15 mouse cellular contexts compared by ENCODE assay signal in genomic region chr16:13774011-13774410, GRCm38 (mm10). TPM values are rescaled to one million over a fixed set of nuclear protein-coding genes. Genes with fewer than 3 reads are reported as not detected.
"Had no signal": no experiment of that assay in that cellular context is flagged by ENCODE, and none has a peak within 500 bp of the region (broad histone marks: within the 10 kb centered on the region; RNA-seq: fewer than 3 reads in every experiment).

No protein-coding gene starts in this region.

RNA-seq across cellular contexts. Expression of gene Pla2g10, which starts 43.2 kb away (rescaled TPM):
- total RNA-seq: layer of hippocampus, adult 8-10 months; layer of hippocampus, postnatal 10 days; layer of hippocampus, postnatal 36 days; left cerebral cortex, adult 2 months; left cerebral cortex, postnatal 10 days; left cerebral cortex, postnatal 36 days; liver, adult 2 months; megakaryocyte progenitor cell, adult 5-6 weeks; megakaryocyte-erythroid progenitor cell, adult 5-6 weeks; midbrain, postnatal 0 days had no signal
- polyA plus RNA-seq: limb, embryonic 11.5 days; liver, adult 2 months; liver, embryonic 13.5 days; lung, adult 2 months; midbrain, embryonic 14.5 days; midbrain, postnatal 0 days; neural tube, embryonic 11.5 days had no signal
